Mouse (Mus musculus) liver, embryonic 16.5 days (tissue): Measurements from ENCODE around the gene Glt8d2. TPM values are rescaled to one million over a fixed set of nuclear protein-coding genes. Genes with fewer than 3 reads are reported as not detected.

Experiments
- polyA plus RNA-seq: library from polyadenylated mRNA; unstranded; fragments of >200 nt; fragmentation: Nextera tagmentation; extraction: Ambion mirVana; gene quantifications from 2 replicates; pipeline ENCODE4 v1.2.1, GENCODE M21; 2015

Glt8d2 gene
- polyA plus RNA-seq, 1 experiment from 2014 or later = 0.61 TPM

Other genes with a start within 250 kb of the Glt8d2 start
- gene Gm1553, start 198.0 kb downstream of the Glt8d2 start, polyA plus RNA-seq = not detected in 2 replicates
- gene 1190007I07Rik, start 67.4 kb downstream of the Glt8d2 start, polyA plus RNA-seq = 20.1 and 30.8 TPM in 2 replicates
- gene Tdg, start 60.8 kb downstream of the Glt8d2 start, polyA plus RNA-seq = 27.5 and 31.5 TPM in 2 replicates
- gene Hcfc2, start 5.5 kb upstream of the Glt8d2 start, polyA plus RNA-seq = 13.6 and 13.9 TPM in 2 replicates
- 29.4 and 34.5 TPM in 2 replicates for gene Nfyb, start 73.5 kb upstream of the Glt8d2 start, polyA plus RNA-seq
- gene Txnrd1, start 143.3 kb upstream of the Glt8d2 start, polyA plus RNA-seq = 44.1 and 46.1 TPM in 2 replicates
- gene Eid3, start 176.0 kb upstream of the Glt8d2 start, polyA plus RNA-seq = 0.13 and 0.18 TPM in 2 replicates